Mouse (Mus musculus): ENCODE results near the gene Slc25a26.

DNA sequence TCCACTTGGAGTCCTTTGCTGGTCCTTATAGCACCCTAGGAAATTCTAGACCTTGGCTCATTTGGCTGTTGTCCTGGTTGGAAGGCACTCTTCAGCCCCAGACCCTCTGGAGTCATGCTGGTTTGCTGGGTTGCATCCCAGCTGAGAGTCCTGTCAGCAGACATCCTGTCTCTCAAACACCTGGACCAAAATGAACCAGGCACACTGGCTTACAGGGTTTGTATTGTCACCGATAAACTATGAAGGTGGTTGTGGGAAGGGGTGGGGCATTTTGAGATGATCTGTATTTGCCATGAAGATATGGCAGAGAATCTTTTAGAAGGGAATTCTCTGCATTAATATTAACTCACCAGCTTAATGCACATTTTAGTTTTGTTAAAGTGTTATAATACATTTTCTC, 60.8 kb downstream of the Slc25a26 start:
- TF ChIP-seq CTCF (IDR thresholded peaks at IDR 0.05; ENCODE audit: low read depth), result no peak
- no peak for TF ChIP-seq EP300 (optimal IDR thresholded peaks at IDR 0.05)
